Mouse (Mus musculus): ENCODE data around the gene Gm3002. TPM values are rescaled to one million over a fixed set of nuclear protein-coding genes. Genes with fewer than 3 reads are reported as not detected.
"Not testable (repeated sequence)": the region's sequence is repeated elsewhere in the genome, so short reads cannot be mapped to it uniquely, and the experiment has no call there.

Gm3002 gene
- not detected in 2 replicates for total RNA-seq (2014; fragmentation: Nextera tagmentation)
- total RNA-seq (2017), result not detected in 2 replicates

DNA sequence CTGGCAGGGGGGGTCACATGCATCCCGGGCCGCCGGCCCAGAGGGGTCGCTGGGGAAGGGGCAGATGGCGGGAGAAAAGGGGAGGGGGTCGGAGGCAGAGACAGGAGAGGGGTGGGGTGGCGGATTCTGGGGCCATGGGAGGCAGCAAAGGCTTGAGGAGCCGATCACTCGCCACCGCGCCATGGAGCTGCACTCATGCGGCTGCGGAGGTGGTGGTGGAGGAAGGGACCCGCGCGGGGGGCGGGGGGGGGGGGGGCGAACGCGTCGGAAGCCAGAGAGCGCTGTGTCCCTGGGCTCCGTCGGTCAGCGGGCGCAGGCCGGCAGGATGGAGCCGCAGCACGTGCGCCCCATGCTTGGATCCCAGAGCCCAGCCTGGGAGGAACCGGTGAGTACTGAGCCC lies at the start of gene Gm3002:
Gm3002 (plus strand) TSS at position 301 of the 400 bp plus-strand sequence.
- not testable (repeated sequence) for ATAC-seq (replicated peaks; ENCODE audit: low FRiP score, low TSS enrichment, poor library complexity, severe bottlenecking)

DNA sequence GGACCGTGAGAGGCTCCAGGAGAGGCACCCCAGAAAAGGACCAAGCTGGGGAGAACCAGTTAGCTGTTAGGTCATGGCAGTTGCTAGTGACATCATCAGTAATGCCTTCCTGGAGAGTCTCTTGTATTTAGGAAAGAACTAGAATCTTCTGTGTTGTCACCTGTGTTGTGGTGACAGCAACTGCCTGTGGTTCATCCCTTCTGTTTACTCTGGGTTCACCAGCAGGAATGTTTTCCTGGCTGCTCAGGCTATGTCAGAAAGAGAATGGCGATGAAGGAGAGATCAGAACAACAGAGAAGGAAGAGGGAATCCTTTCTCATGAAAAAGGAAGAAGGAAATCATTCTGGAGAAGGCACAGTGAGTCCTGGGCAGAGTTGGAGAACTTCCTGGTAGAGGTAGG lies 36.1 kb downstream of the Gm3002 start, which contains the start of gene Gm3033:
Gm3033 (plus strand) TSS at position 301 of the 400 bp plus-strand sequence.
- ATAC-seq (replicated peaks; ENCODE audit: low FRiP score, low TSS enrichment, poor library complexity, severe bottlenecking), result not testable (repeated sequence)

DNA sequence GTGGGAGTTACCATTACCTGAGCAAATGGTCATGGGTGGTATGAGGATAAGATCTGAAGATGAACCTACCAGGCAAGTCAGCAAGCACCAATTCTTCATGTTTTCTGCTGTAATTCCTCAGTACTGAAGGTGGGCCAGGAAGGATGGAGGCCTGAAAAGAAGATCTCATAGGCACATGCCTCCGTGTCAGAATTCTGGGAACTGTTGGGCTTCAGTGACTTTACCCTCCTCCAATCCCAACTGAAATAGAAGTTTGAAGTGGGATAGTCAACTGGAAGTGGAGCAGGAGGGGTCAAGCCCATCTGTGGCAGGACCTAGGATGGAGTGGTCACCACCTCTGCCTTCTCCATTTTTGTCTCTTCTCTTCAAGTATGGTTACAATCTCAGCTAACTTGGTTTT lies 74.0 kb downstream of the Gm3002 start, which contains the start of gene Gm2916:
Gm2916 (plus strand) TSS at position 301 of the 400 bp plus-strand sequence.
- not testable (repeated sequence) for ATAC-seq (replicated peaks; ENCODE audit: low FRiP score, low TSS enrichment, poor library complexity, severe bottlenecking)

DNA sequence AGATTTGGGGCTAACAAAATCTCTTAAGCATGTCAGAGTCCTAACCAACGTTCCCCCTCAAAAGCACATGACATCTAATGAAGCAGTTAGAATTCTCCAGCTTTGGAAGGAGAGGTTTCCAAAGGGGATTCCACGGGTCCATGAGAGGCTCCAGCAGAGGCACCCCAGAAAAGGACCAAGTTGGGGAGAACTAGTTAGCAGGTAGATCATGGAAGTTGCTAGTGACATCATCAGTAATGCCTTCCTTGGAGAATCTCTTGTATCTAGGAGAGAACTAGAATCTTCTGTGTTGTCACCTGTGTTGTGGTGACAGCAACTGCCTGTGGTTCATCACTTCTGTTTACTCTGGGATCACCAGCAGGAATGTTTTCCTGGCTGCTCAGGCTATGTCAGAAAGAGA lies 121.6 kb downstream of the Gm3002 start, which contains the start of gene Gm3029:
Gm3029 (plus strand) TSS at position 301 of the 400 bp plus-strand sequence.
- not testable (repeated sequence) for ATAC-seq (replicated peaks; ENCODE audit: low FRiP score, low TSS enrichment, poor library complexity, severe bottlenecking)

DNA sequence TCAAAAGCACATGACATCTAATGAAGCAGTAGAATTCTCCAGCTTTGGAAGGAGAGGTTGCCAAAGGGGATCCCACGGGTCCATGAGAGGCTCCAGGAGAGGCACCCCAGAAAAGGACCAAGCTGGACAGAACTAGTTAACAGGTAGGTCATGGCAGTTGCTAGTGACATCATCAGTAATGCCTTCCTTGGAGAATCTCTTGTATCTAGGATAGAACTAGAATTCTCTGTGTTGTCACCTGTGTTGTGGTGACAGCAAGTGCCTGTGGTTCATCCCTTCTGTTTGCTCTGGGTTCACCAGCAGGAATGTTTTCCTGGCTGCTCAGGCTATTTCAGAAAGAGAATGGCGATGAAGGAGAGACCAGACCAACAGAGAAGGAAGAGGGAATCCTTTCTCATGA lies 153.4 kb downstream of the Gm3002 start, which contains the start of gene Gm3095:
Gm3095 (plus strand) TSS at position 301 of the 400 bp plus-strand sequence.
- not testable (repeated sequence) for ATAC-seq (replicated peaks; ENCODE audit: low FRiP score, low TSS enrichment, poor library complexity, severe bottlenecking)

DNA sequence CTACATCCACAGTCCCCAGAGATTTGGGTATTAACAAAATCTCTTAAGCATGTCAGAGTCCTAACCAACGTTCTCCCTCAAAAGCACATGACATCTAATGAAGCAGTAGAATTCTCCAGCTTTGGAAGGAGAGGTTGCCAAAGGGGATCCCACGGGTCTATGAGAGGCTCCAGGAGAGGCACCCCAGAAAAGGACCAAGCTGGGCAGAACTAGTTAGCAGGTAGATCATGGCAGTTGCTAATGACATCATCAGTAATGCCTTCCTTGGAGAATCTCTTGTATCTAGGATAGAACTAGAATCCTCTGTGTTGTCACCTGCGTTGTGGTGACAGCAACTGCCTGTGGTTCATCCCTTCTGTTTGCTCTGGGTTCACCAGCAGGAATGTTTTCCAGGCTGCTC lies 188.2 kb downstream of the Gm3002 start, which contains the start of gene Gm3099:
Gm3099 (plus strand) TSS at position 301 of the 400 bp plus-strand sequence.
- not testable (repeated sequence) for ATAC-seq (replicated peaks; ENCODE audit: low FRiP score, low TSS enrichment, poor library complexity, severe bottlenecking)

Other genes with a start within 250 kb of the Gm3002 start
- not detected in 2 replicates for gene Gm3012, start 175.6 kb upstream of the Gm3002 start, total RNA-seq (2014; fragmentation: Nextera tagmentation)
- gene Gm3012, start 175.6 kb upstream of the Gm3002 start, total RNA-seq (2017), result not detected in 2 replicates
- not detected in 2 replicates for gene Gm3020, start 158.0 kb upstream of the Gm3002 start, total RNA-seq (2014; fragmentation: Nextera tagmentation)
- gene Gm3020, start 158.0 kb upstream of the Gm3002 start, total RNA-seq (2017), result not detected in 2 replicates
- gene Gm3043, start 121.3 kb upstream of the Gm3002 start, total RNA-seq (2014; fragmentation: Nextera tagmentation), result not detected in 2 replicates
- not detected in 2 replicates for gene Gm3043, start 121.3 kb upstream of the Gm3002 start, total RNA-seq (2017)
- gene Gm3033, start 36.2 kb downstream of the Gm3002 start, total RNA-seq (2014; fragmentation: Nextera tagmentation), result not detected in 2 replicates
- not detected in 2 replicates for gene Gm3033, start 36.2 kb downstream of the Gm3002 start, total RNA-seq (2017)
- gene Gm2916, start 74.1 kb downstream of the Gm3002 start, total RNA-seq (2014; fragmentation: Nextera tagmentation), result not detected in 2 replicates
- gene Gm2916, start 74.1 kb downstream of the Gm3002 start, total RNA-seq (2017), result not detected in 2 replicates
- gene Gm3029, start 121.7 kb downstream of the Gm3002 start, total RNA-seq (2014; fragmentation: Nextera tagmentation), result not detected in 2 replicates
- gene Gm3029, start 121.7 kb downstream of the Gm3002 start, total RNA-seq (2017), result not detected in 2 replicates
- not detected in 2 replicates for gene Gm3095, start 153.5 kb downstream of the Gm3002 start, total RNA-seq (2014; fragmentation: Nextera tagmentation)
- gene Gm3095, start 153.5 kb downstream of the Gm3002 start, total RNA-seq (2017), result not detected in 2 replicates
- not detected in 2 replicates for gene Gm3099, start 188.3 kb downstream of the Gm3002 start, total RNA-seq (2014; fragmentation: Nextera tagmentation)
- gene Gm3099, start 188.3 kb downstream of the Gm3002 start, total RNA-seq (2017), result not detected in 2 replicates
- gene Gm5796, start 213.9 kb downstream of the Gm3002 start, total RNA-seq (2014; fragmentation: Nextera tagmentation), result not detected in 2 replicates
- gene Gm5796, start 213.9 kb downstream of the Gm3002 start, total RNA-seq (2017), result not detected in 2 replicates

All from megakaryocyte-erythroid progenitor cell, adult 5-6 weeks (primary cell).